Mouse (Mus musculus) midbrain, embryonic 16.5 days (tissue): ENCODE data around the gene Plxna1. TPM values are rescaled to one million over a fixed set of nuclear protein-coding genes. Genes with fewer than 3 reads are reported as not detected.

ENCODE experiments used
- ATAC-seq: fragments of 200-750 bp; cut with Nextera tagmentation; 2 replicates; pipeline ENCODE4 v1.8.0; 2017; ENCODE audit warnings: moderate TSS enrichment
- H3K27ac ChIP-seq: fragments of 300-500 bp; sonication (generic); 2 replicates; pipeline ENCODE4 v1.5.1; 2014; ENCODE audit warnings: mild to moderate bottlenecking, low read length, mixed read lengths
- H3K27me3 ChIP-seq: fragments of 300-500 bp; sonication (generic); 2 replicates; pipeline ENCODE4 v1.6.1; 2014; ENCODE audit warnings: low read depth, low read length, mixed read lengths; ENCODE audit not compliant: control insufficient read depth, insufficient read depth
- H3K36me3 ChIP-seq: fragments of 300-500 bp; sonication (generic); 2 replicates; pipeline ENCODE4 v1.6.1; 2014; ENCODE audit warnings: mild to moderate bottlenecking, low read length, moderate library complexity, mixed read lengths; ENCODE audit not compliant: control insufficient read depth, insufficient read depth
- H3K4me1 ChIP-seq: fragments of 300-500 bp; sonication (generic); 2 replicates; pipeline ENCODE4 v1.6.1; 2014; ENCODE audit warnings: mild to moderate bottlenecking, low read length, mixed read lengths; ENCODE audit not compliant: control insufficient read depth, insufficient read depth
- H3K4me2 ChIP-seq: fragments of 300-500 bp; sonication (generic); 2 replicates; pipeline ENCODE4 v1.6.1; 2014; ENCODE audit warnings: mild to moderate bottlenecking, low read length, mixed read lengths
- H3K4me3 ChIP-seq: fragments of 300-500 bp; sonication (generic); 2 replicates; pipeline ENCODE4 v1.5.1; 2014; ENCODE audit warnings: low read depth, mild to moderate bottlenecking, low read length, moderate library complexity, mixed read lengths
- H3K9ac ChIP-seq: fragments of 300-500 bp; sonication (generic); 2 replicates; pipeline ENCODE4 v1.6.1; 2014; ENCODE audit warnings: low read depth, low read length, mixed read lengths
- H3K9me3 ChIP-seq: fragments of 300-500 bp; sonication (generic); replicated peaks from 2 replicates; pipeline ENCODE4 v1.6.1; 2014; ENCODE audit warnings: mild to moderate bottlenecking, low read length, mixed read lengths; ENCODE audit not compliant: control insufficient read depth, poor library complexity, severe bottlenecking
- WGBS: fragments of 180-500 bp; shearing (Covaris S2); extraction: QIAGEN DNeasy Blood & Tissue Kit; methylation state at CpG from one replicate; pipeline ENCODE4 v1.1.7; 2014; 5-methylcytosine and 5-hydroxymethylcytosine counted together
- polyA plus RNA-seq: library from polyadenylated mRNA; unstranded; fragments of >200 nt; fragmentation: Nextera tagmentation; extraction: Ambion mirVana; gene quantifications from 2 replicates; pipeline ENCODE4 v1.2.1, GENCODE M21; 2015

Gene Plxna1
- polyA plus RNA-seq, 1 experiment from 2014 or later, result 64.0 TPM

- Histone ChIP-seq H3K36me3 (peaks cover 71% of the 10 kb centered on the region), H3K9ac (no peak overlapping the region), H3K27ac (no peak overlapping the region), H3K9me3 (no peaks in the 10 kb centered on the region), H3K4me3 (no peak overlapping the region), H3K4me1 (peaks cover 2% of the 10 kb centered on the region), H3K4me2 (no peak overlapping the region), H3K27me3 (no peaks in the 10 kb centered on the region)
- 85% methylated on average over 4 of the region's 4 CpGs for WGBS
- ATAC-seq, result no peak
Measured at GRCm38 (mm10) chr6:89328634-89329033, 33.8 kb downstream of the Plxna1 start.

- H3K4me1 ChIP-seq, result no peaks in the 10 kb centered on the region
- no peaks in the 10 kb centered on the region for H3K27me3 ChIP-seq
- H3K4me2 ChIP-seq, result no peak overlapping the region
- H3K27ac ChIP-seq, result peak overlapping the region; percentile 54
- H3K36me3 ChIP-seq, result peaks cover 68% of the 10 kb centered on the region
- no peaks in the 10 kb centered on the region for H3K9me3 ChIP-seq
- no peak overlapping the region for H3K4me3 ChIP-seq
- WGBS, result 67% methylated on average over 15 of the region's 15 CpGs
- ATAC-seq, result no peak
- no peak overlapping the region for H3K9ac ChIP-seq
Measured at GRCm38 (mm10) chr6:89327746-89328491, 34.5 kb downstream of the Plxna1 start.

GRCm38 (mm10) chr6:89324842-89325241 lies 37.6 kb downstream of the Plxna1 start:
- ATAC-seq, result no peak
- no peaks in the 10 kb centered on the region for H3K27me3 ChIP-seq
- H3K36me3 ChIP-seq, result peaks cover 60% of the 10 kb centered on the region
- no peak overlapping the region for H3K4me3 ChIP-seq
- no peak overlapping the region for H3K4me2 ChIP-seq
- H3K9ac ChIP-seq, result no peak overlapping the region
- H3K27ac ChIP-seq, result 0 out of 2 replicates have a peak overlapping the region, but pooled peaks have one; percentile 36
- H3K9me3 ChIP-seq, result no peaks in the 10 kb centered on the region
- no peaks in the 10 kb centered on the region for H3K4me1 ChIP-seq
- WGBS, result 99% methylated on average over 4 of the region's 4 CpGs

GRCm38 (mm10) chr6:89315263-89315662 lies 47.2 kb downstream of the Plxna1 start:
- no peaks in the 10 kb centered on the region for H3K9me3 ChIP-seq
- peaks cover 29% of the 10 kb centered on the region for H3K36me3 ChIP-seq
- WGBS, result 43% methylated on average over 4 of the region's 4 CpGs
- H3K9ac ChIP-seq, result no peak overlapping the region
- no peak overlapping the region; the same call in 1 of the 2 replicates for H3K27ac ChIP-seq
- no peaks in the 10 kb centered on the region for H3K27me3 ChIP-seq
- no peak overlapping the region for H3K4me2 ChIP-seq
- no peak for ATAC-seq
- peaks cover 3% of the 10 kb centered on the region; the same call in 1 of the 2 replicates for H3K4me1 ChIP-seq
- no peak overlapping the region for H3K4me3 ChIP-seq

GRCm38 (mm10) chr6:89311518-89311917 lies 50.9 kb downstream of the Plxna1 start:
- no peak overlapping the region for H3K4me3 ChIP-seq
- H3K9me3 ChIP-seq, result no peaks in the 10 kb centered on the region
- no peak overlapping the region for H3K27ac ChIP-seq
- H3K9ac ChIP-seq, result no peak overlapping the region
- 86% methylated on average over 2 of the region's 2 CpGs for WGBS
- ATAC-seq, result no peak
- no peaks in the 10 kb centered on the region for H3K27me3 ChIP-seq
- H3K4me2 ChIP-seq, result no peak overlapping the region
- peaks cover 3% of the 10 kb centered on the region; the same call in 1 of the 2 replicates for H3K4me1 ChIP-seq
- no peaks in the 10 kb centered on the region for H3K36me3 ChIP-seq

- Histone ChIP-seq H3K4me2 (no peak overlapping the region), H3K9ac (no peak overlapping the region), H3K4me1 (peaks cover 3% of the 10 kb centered on the region; the same call in 1 of the 2 replicates), H3K36me3 (no peaks in the 10 kb centered on the region), H3K27me3 (no peaks in the 10 kb centered on the region), H3K4me3 (no peak overlapping the region), H3K9me3 (no peaks in the 10 kb centered on the region), H3K27ac (no peak overlapping the region)
- 21% methylated on average over 9 of the region's 9 CpGs for WGBS
- no peak for ATAC-seq
Measured at GRCm38 (mm10) chr6:89310236-89310635, 52.2 kb downstream of the Plxna1 start.

GRCm38 (mm10) chr6:89308213-89308973 lies 54.0 kb downstream of the Plxna1 start:
- H3K4me3 ChIP-seq, result no peak overlapping the region
- H3K27me3 ChIP-seq, result no peaks in the 10 kb centered on the region
- H3K27ac ChIP-seq, result no peak overlapping the region
- H3K4me1 ChIP-seq, result peaks cover 17% of the 10 kb centered on the region
- H3K9ac ChIP-seq, result no peak overlapping the region
- ATAC-seq, result no peak
- no peak overlapping the region for H3K4me2 ChIP-seq
- 80% methylated on average over 6 of the region's 6 CpGs for WGBS
- no peaks in the 10 kb centered on the region for H3K9me3 ChIP-seq
- no peaks in the 10 kb centered on the region for H3K36me3 ChIP-seq

- Histone ChIP-seq H3K4me2 (no peak overlapping the region), H3K27me3 (no peaks in the 10 kb centered on the region), H3K4me3 (no peak overlapping the region), H3K36me3 (no peaks in the 10 kb centered on the region), H3K9me3 (no peaks in the 10 kb centered on the region), H3K9ac (no peak overlapping the region), H3K4me1 (peaks cover 15% of the 10 kb centered on the region), H3K27ac (peak overlapping the region; percentile 75)
- 56% methylated on average over 3 of the region's 3 CpGs for WGBS
- peak; percentile 68 for ATAC-seq
Measured at GRCm38 (mm10) chr6:89304375-89305058, 57.9 kb downstream of the Plxna1 start.
